Mouse (Mus musculus): ENCODE results near the gene Zfp651. TPM values are rescaled to one million over a fixed set of nuclear protein-coding genes. Genes with fewer than 3 reads are reported as not detected.
A peak's percentile ranks its signal among the peaks of the same experiment; 100 is the strongest.

Gene Zfp651
- total RNA-seq, 4 experiments from 2014 or later: 96.9 to 107 (median 105) TPM

GRCm38 (mm10) chr9:121762248-121762647 is 3.1 kb downstream of the Zfp651 start:
- peak in 1 of 2 experiments; percentile 23 for DNase-seq (ENCODE audit: low spot score in 2 of 2)

- peak in 1 of 2 experiments; percentile 33 for DNase-seq (ENCODE audit: low spot score in 2 of 2)
Measured at GRCm38 (mm10) chr9:121762761-121763160, 3.6 kb downstream of the Zfp651 start.

GRCm38 (mm10) chr9:121763716-121764115 is 4.6 kb downstream of the Zfp651 start:
- peak in 1 of 2 experiments; percentile 17 for DNase-seq (ENCODE audit: low spot score in 2 of 2)

GRCm38 (mm10) chr9:121765166-121765855 is 6.2 kb downstream of the Zfp651 start:
- peak in 1 of 2 experiments; percentile 42 for DNase-seq (ENCODE audit: low spot score in 2 of 2)

GRCm38 (mm10) chr9:121772412-121772811 is 13.3 kb downstream of the Zfp651 start:
- DNase-seq (ENCODE audit: low spot score in 2 of 2): no peak

DNA sequence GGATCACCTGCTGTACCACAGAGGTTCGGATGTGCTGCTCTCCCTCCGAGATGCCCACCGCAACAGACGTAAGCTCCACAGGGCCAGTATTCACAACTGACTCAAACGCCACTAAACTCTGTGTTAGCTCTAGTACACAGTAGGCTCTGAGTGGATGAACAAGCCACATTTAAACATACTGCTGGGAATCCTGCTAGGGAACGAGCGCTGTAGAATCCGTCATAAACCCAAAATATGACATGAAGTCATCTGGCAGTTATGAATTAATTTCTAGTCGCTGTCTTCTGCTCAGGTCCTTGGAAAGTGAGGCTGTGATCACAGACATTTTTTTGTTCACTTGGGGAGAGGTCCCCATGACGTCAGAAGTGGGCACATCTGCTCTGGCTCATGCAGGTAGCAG is 16.8 kb downstream of the Zfp651 start:
- DNase-seq (ENCODE audit: low spot score in 2 of 2): no peak

GRCm38 (mm10) chr9:121776511-121776910 is 17.4 kb downstream of the Zfp651 start:
- peak in 1 of 2 experiments; percentile 74 for DNase-seq (ENCODE audit: low spot score in 2 of 2)

- DNase-seq (ENCODE audit: low spot score in 2 of 2): peak in 1 of 2 experiments; percentile 77
Measured at GRCm38 (mm10) chr9:121777484-121778065, 18.4 kb downstream of the Zfp651 start, which contains the start of gene Klhl40. Gene Klhl40 (plus strand): TSS chr9:121777607.

DNA sequence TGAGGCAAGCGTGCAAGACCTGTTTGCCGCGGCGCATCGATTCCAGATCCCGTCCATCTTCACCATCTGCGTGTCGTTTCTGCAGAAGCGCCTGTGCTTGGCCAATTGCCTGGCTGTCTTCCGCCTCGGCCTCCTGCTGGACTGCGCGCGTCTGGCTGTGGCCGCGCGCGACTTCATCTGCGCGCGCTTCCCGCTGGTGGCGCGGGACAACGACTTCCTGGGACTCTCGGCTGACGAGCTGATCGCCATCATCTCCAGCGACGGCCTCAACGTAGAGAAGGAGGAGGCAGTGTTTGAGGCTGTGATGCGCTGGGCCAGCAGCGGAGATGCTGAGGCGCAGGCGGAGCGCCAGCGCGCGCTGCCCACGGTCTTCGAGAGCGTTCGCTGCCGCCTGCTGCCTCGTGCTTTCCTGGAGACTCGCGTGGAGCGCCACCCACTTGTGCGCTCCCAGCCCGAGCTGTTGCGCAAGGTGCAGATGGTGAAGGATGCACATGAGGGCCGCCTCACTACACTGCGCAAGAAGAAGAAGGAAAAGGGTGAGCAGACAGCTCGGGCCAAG is 19.0 kb downstream of the Zfp651 start:
- DNase-seq (ENCODE audit: low spot score in 2 of 2): peak; percentile 57 to 90

DNA sequence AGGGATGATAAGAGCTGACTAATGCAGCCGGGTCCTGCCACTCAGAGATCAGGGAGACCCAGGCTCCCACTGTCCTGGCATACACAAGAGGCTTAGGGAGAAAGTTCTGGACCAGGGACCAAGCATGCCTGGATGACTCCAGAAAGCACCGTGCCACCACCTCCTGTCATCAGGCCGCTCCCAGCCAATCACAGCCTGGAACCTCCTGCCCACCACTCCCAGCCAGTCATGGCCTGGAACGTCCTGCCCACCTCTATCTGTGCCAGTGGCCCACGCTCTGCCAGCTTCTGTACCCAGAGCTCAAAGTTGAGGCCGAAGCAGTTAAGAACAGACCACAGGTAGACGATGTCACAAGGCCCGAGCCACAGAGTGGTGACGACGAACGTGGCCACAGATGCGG is 25.7 kb downstream of the Zfp651 start:
- no peak for DNase-seq (ENCODE audit: low spot score in 2 of 2)

- no peak for DNase-seq (ENCODE audit: low spot score in 2 of 2)
Measured at GRCm38 (mm10) chr9:121785261-121785660, 26.1 kb downstream of the Zfp651 start.

- DNase-seq (ENCODE audit: low spot score in 2 of 2): no peak
Measured at GRCm38 (mm10) chr9:121786359-121786758, 27.2 kb downstream of the Zfp651 start.

DNA sequence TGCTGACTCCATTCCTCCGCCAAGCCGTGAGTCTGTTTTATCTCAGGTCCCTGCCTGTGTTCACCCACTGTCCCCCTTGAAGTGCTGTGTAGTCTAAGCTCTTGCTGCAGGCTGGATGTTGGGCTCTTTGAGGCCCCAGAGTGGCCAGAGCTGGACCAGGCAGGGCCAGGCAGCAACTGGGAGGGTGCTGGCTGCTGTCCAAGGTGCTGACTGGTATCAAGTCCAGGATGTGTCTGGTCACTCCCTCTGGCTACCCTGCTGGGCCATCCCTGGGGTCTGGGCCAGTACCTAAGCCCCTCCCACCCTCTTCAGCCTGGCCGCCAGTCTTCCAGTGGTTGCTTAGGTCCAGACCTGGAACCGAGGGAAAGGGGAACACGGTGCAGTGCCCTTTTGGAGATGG is 32.1 kb downstream of the Zfp651 start:
- DNase-seq (ENCODE audit: low spot score in 2 of 2): peak in 1 of 2 experiments; percentile 60

- DNase-seq (ENCODE audit: low spot score in 2 of 2): no peak
Measured at GRCm38 (mm10) chr9:121791757-121792521, 32.8 kb downstream of the Zfp651 start, which contains the start of gene Hhatl. Gene Hhatl (minus strand): TSS chr9:121792507.

DNA sequence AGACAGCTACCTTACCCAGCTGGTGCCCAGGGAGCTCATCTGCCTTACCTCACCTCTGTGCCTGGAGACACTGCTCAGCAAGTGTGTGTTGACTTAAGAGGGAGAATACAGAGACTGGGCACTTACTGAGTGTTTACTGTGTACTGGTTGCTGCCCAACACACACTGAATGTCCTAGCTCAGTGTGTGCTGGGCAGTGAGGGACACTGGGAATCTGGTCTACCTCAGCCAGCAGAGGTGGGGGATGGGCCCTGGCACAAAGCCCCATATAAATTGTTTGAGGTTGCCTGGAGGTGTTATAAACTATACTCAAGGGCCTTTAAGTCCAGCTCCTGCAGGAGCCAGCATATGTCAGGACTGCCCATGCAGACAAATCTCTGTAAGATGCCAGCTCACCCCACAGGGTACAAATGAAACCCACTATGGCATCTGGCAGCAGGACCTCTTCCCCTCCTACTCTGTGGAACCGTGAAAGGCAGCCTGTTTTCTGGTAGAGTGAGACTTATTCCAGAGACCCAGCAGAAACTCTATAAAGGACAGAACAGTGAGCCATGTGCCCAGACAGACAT is 35.9 kb downstream of the Zfp651 start:
- DNase-seq (ENCODE audit: low spot score in 2 of 2): no peak

GRCm38 (mm10) chr9:121797722-121798121 is 38.6 kb downstream of the Zfp651 start:
- no peak for DNase-seq (ENCODE audit: low spot score in 2 of 2)

- DNase-seq (ENCODE audit: low spot score in 2 of 2): no peak
Measured at GRCm38 (mm10) chr9:121798887-121799520, 39.9 kb downstream of the Zfp651 start.

DNA sequence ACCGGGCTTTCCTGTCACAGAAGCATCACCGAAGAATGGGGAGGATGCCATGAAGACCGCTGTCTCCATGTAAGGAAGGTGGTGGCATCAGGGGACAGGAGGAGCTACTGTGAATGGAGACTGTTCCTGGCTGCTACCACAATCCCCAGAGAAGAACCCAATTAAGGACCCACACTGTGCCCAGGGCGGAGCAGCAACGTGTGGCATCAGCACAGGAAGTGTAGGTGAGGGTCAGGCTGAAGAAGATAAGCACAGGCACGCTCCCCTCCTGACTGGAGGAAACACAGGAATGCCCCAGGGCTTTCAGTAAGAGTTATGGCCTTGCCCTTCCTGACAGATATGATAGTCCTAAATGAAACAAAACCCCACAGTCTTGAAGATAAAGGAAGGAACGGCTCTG is 43.6 kb downstream of the Zfp651 start:
- DNase-seq (ENCODE audit: low spot score in 2 of 2): no peak

- no peak for DNase-seq (ENCODE audit: low spot score in 2 of 2)
Measured at GRCm38 (mm10) chr9:121807546-121807945, 48.4 kb downstream of the Zfp651 start.

DNA sequence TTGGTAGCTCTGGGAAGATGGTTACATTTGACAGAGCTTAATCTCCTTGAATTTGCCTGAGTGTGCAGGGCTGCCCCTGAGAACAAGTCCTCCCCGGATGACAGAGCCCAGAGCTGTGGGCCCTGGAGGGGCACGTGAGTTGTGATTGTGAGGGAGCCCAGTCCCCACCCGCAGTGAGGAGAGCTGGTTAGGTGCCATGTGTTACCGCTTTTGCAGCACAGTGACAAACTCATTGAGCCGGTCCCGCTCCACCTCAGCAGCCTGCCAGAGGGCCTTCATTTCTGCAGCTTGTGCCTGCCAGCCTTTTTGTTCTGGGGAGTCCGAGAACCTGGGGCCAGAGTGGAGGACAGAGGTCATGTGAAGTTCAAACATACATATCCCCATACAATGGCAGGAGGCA is 48.8 kb downstream of the Zfp651 start:
- no peak for DNase-seq (ENCODE audit: low spot score in 2 of 2)

DNA sequence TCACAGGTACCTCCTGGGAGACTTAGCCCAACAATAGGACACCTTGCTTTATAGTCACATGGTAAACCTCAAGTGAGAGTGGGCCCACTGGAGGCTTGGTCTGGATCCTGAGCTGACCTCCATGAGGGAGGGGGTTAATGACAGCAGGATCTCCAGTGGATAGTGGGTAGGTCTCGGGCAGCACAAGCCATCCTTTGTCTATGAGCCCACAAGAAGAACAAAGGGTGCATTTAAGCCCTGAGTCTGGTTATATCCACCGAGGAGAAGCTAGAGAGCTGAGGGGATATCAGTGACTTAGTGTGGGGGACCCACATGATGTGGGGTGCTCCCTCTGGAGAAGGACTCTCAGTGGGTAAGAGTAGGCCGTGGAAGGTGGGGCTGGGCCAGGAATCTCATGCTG is 49.4 kb downstream of the Zfp651 start:
- no peak for DNase-seq (ENCODE audit: low spot score in 2 of 2)
